Mouse (Mus musculus): Measurements from ENCODE around the gene Gm28308. TPM values are rescaled to one million over a fixed set of nuclear protein-coding genes. Genes with fewer than 3 reads are reported as not detected.

Gm28308 gene
- total RNA-seq, 2 experiments from 2014 or later, result not detected

- no peak for DNase-seq
- intact Hi-C loops (cut with DNase I), result loop anchor here (2.0 to 10.0 kb wide), 3 partner anchors 350 to 837 kb away; no protein-coding TSS in a partner anchor
Observed at GRCm38 (mm10) chr6:52221993-52222685, 9.0 kb upstream of the Gm28308 start.

GRCm38 (mm10) chr6:52221337-52221992, 8.3 kb upstream of the Gm28308 start, which contains the start of gene Hoxa7:
TSS of gene Hoxa7 (minus strand) at chr6:52221854.
- intact Hi-C loops (cut with DNase I), result loop anchor here (2.0 to 10.0 kb wide), 3 partner anchors 349 to 837 kb away; no protein-coding TSS in a partner anchor
- peak; percentile 83 to 92 for DNase-seq

GRCm38 (mm10) chr6:52220865-52221310, 7.7 kb upstream of the Gm28308 start:
- intact Hi-C loops (cut with DNase I), result loop anchor here (2.0 to 10.0 kb wide), 3 partner anchors 349 to 836 kb away; no protein-coding TSS in a partner anchor
- no peak for DNase-seq

- no peak for DNase-seq
Observed at GRCm38 (mm10) chr6:52220003-52220864, 7.1 kb upstream of the Gm28308 start.

GRCm38 (mm10) chr6:52219234-52219942, 6.2 kb upstream of the Gm28308 start:
- no peak for DNase-seq
- intact Hi-C loops (cut with DNase I), result no loop called here

More at GRCm38 (mm10) chr6:52220003-52220864, 7.1 kb upstream of the Gm28308 start:
- intact Hi-C loops (cut with DNase I), result loop anchor here (2.0 to 10.0 kb wide), 3 partner anchors 348 to 835 kb away; no protein-coding TSS in a partner anchor

GRCm38 (mm10) chr6:52218643-52219215, 5.6 kb upstream of the Gm28308 start:
- intact Hi-C loops (cut with DNase I), result no loop called here
- DNase-seq, result no peak

GRCm38 (mm10) chr6:52217895-52218642, 4.9 kb upstream of the Gm28308 start:
- intact Hi-C loops (cut with DNase I), result no loop called here
- no peak for DNase-seq

GRCm38 (mm10) chr6:52217459-52217768, 4.3 kb upstream of the Gm28308 start:
- DNase-seq, result no peak
- intact Hi-C loops (cut with DNase I), result no loop called here

GRCm38 (mm10) chr6:52216691-52217458, 3.7 kb upstream of the Gm28308 start:
- no peak for DNase-seq
- intact Hi-C loops (cut with DNase I), result no loop called here

GRCm38 (mm10) chr6:52215771-52216535, 2.8 kb upstream of the Gm28308 start:
- DNase-seq, result no peak
- intact Hi-C loops (cut with DNase I), result no loop called here

- no peak for DNase-seq
- intact Hi-C loops (cut with DNase I), result no loop called here
Observed at GRCm38 (mm10) chr6:52215070-52215469, 1.9 kb upstream of the Gm28308 start.

- DNase-seq, result no peak
- intact Hi-C loops (cut with DNase I), result no loop called here
Observed at GRCm38 (mm10) chr6:52214271-52214670, 1.1 kb upstream of the Gm28308 start.

- peak in 1 of 2 experiments; percentile 4 for DNase-seq
- intact Hi-C loops (cut with DNase I), result no loop called here
Observed at GRCm38 (mm10) chr6:52212556-52213118, 502 bp downstream of the Gm28308 start.

- DNase-seq, result peak in 1 of 2 experiments; percentile 6
- intact Hi-C loops (cut with DNase I), result no loop called here
Observed at GRCm38 (mm10) chr6:52211961-52212360, 1.2 kb downstream of the Gm28308 start.

GRCm38 (mm10) chr6:52211170-52211935, 1.8 kb downstream of the Gm28308 start:
- intact Hi-C loops (cut with DNase I), result no loop called here
- DNase-seq, result peak; percentile 79 to 87

- intact Hi-C loops (cut with DNase I), result no loop called here
- no peak for DNase-seq
Observed at GRCm38 (mm10) chr6:52209685-52210046, 3.5 kb downstream of the Gm28308 start.
